Mouse (Mus musculus) layer of hippocampus, postnatal 10 days (tissue): Measurements from ENCODE around the gene Gm20422. TPM values are rescaled to one million over a fixed set of nuclear protein-coding genes. Genes with fewer than 3 reads are reported as not detected.

ENCODE experiments used
- DNase-seq, 2 experiments: peaks; one replicate each; pipeline ENCODE4 v3.0.0; 2021; ENCODE audit warnings: low spot score in 2 of 2
- long read RNA-seq: library from polyadenylated mRNA; stranded (forward); transcript quantifications from one replicate; pipeline ENCODE4 v2.0.0, GENCODE M21; 2023
- total RNA-seq, 2 experiments: library from RNA; stranded (reverse); gene quantifications; 2 replicates each; pipeline ENCODE4 v1.2.3; 2021

Gene Gm20422
- under 1 TPM in 1 of 2 experiments, not detected in 1; 0.91 TPM for total RNA-seq
- long read RNA-seq, partial matches to known transcripts = 0 of 2 reads
- long read RNA-seq, other reads (novel, unspliced or antisense) = 2 of 2 reads

GRCm38 (mm10) chr8:69774503-69775148, at the start of gene Gm20422:
Gene Gm20422, minus strand, starts transcription at chr8:69774886.
- DNase-seq = peak; percentile 85 to 90

GRCm38 (mm10) chr8:69822386-69823191, 47.9 kb upstream of the Gm20422 start, which contains the start of gene Lpar2:
Gene Lpar2, plus strand, starts transcription at chr8:69822429.
- DNase-seq = peak; percentile 37 to 54

GRCm38 (mm10) chr8:69821971-69822385, 47.3 kb upstream of the Gm20422 start:
- peak in 1 of 2 experiments; percentile 44 for DNase-seq

GRCm38 (mm10) chr8:69820466-69820865, 45.8 kb upstream of the Gm20422 start:
- no peak for DNase-seq

- DNase-seq = no peak
These were observed 40.7 kb upstream of the Gm20422 start for GRCm38 (mm10) chr8:69815396-69815795.

GRCm38 (mm10) chr8:69814881-69815280, 40.2 kb upstream of the Gm20422 start:
- no peak for DNase-seq

GRCm38 (mm10) chr8:69809820-69810219, 35.1 kb upstream of the Gm20422 start:
- DNase-seq = no peak

- DNase-seq = peak; percentile 34 to 48
These were observed 34.2 kb upstream of the Gm20422 start for GRCm38 (mm10) chr8:69808864-69809403.

GRCm38 (mm10) chr8:69808094-69808863, 33.6 kb upstream of the Gm20422 start, which contains the start of gene Gmip:
Gene Gmip, plus strand, starts transcription at chr8:69808679.
- peak; percentile 59 to 71 for DNase-seq

GRCm38 (mm10) chr8:69807236-69807635, 32.5 kb upstream of the Gm20422 start:
- peak in 1 of 2 experiments; percentile 19 for DNase-seq

GRCm38 (mm10) chr8:69805491-69805890, 30.8 kb upstream of the Gm20422 start:
- DNase-seq = peak in 1 of 2 experiments; percentile 15

GRCm38 (mm10) chr8:69805086-69805485, 30.4 kb upstream of the Gm20422 start:
- no peak for DNase-seq

GRCm38 (mm10) chr8:69804537-69804936, 29.9 kb upstream of the Gm20422 start:
- peak; percentile 1 to 5 for DNase-seq

- DNase-seq = peak; percentile 2 to 10
These were observed 28.7 kb upstream of the Gm20422 start for GRCm38 (mm10) chr8:69803366-69803765.

- peak in 1 of 2 experiments; percentile 2 for DNase-seq
These were observed 27.5 kb upstream of the Gm20422 start for GRCm38 (mm10) chr8:69802216-69802615.

- DNase-seq = no peak
These were observed 27.1 kb upstream of the Gm20422 start for GRCm38 (mm10) chr8:69801796-69802195.

GRCm38 (mm10) chr8:69799946-69800345, 25.3 kb upstream of the Gm20422 start:
- DNase-seq = peak in 1 of 2 experiments; percentile 5

GRCm38 (mm10) chr8:69799261-69799660, 24.6 kb upstream of the Gm20422 start:
- peak in 1 of 2 experiments; percentile 9 for DNase-seq

- DNase-seq = peak in 1 of 2 experiments; percentile 6
These were observed 23.0 kb upstream of the Gm20422 start for GRCm38 (mm10) chr8:69797661-69798060.

- peak in 1 of 2 experiments; percentile 7 for DNase-seq
These were observed 22.1 kb upstream of the Gm20422 start for GRCm38 (mm10) chr8:69796721-69797345.
